Mouse (Mus musculus): Measurements from ENCODE around the gene Stfa3. TPM values are rescaled to one million over a fixed set of nuclear protein-coding genes. Genes with fewer than 3 reads are reported as not detected.

The Stfa3 gene
- 0.78 and 1.1 TPM in 2 replicates for polyA plus RNA-seq (2016; fragmentation: Nextera tagmentation; extraction: Ambion mirVana)

- WGBS, result 91% methylated on average over 4 of the region's 4 CpGs
- Histone ChIP-seq H3K9me3 (no peaks in the 10 kb centered on the region), H3K27ac (no peak within 1 kb of the TSS), H3K4me1 (no peaks in the 10 kb centered on the region), H3K27me3 (replicated peaks) (no peaks in the 10 kb centered on the region), H3K4me3 (no peak within 1 kb of the TSS), H3K9ac (no peak within 1 kb of the TSS), H3K36me3 (no peaks in the 10 kb centered on the region), H3K4me2 (replicated peaks) (no peak within 1 kb of the TSS)
- ATAC-seq (ENCODE audit: low FRiP score, low read depth), result no peak
Measured at GRCm38 (mm10) chr16:36455342-36455802, at the start of gene Stfa3. TSS of gene Stfa3 (minus strand) at chr16:36455392.

GRCm38 (mm10) chr16:36502286-36502685 is 47.1 kb upstream of the Stfa3 start:
- WGBS, result 71% methylated on average over 2 of the region's 2 CpGs
- Histone ChIP-seq H3K4me1 (no peaks in the 10 kb centered on the region), H3K27ac (no peak overlapping the region), H3K27me3 (replicated peaks) (no peaks in the 10 kb centered on the region), H3K9ac (no peak overlapping the region), H3K36me3 (no peaks in the 10 kb centered on the region), H3K4me3 (no peak overlapping the region), H3K9me3 (no peaks in the 10 kb centered on the region), H3K4me2 (replicated peaks) (no peak overlapping the region)
- ATAC-seq (ENCODE audit: low FRiP score, low read depth), result no peak

- 96% methylated on average over 1 of the region's 1 CpGs for WGBS
- Histone ChIP-seq H3K9ac (no peak overlapping the region), H3K4me1 (no peaks in the 10 kb centered on the region), H3K27ac (no peak overlapping the region), H3K27me3 (replicated peaks) (no peaks in the 10 kb centered on the region), H3K4me2 (replicated peaks) (no peak overlapping the region), H3K9me3 (no peaks in the 10 kb centered on the region), H3K4me3 (no peak overlapping the region), H3K36me3 (no peaks in the 10 kb centered on the region)
- no peak for ATAC-seq (ENCODE audit: low FRiP score, low read depth)
Measured at GRCm38 (mm10) chr16:36492420-36492819, 37.2 kb upstream of the Stfa3 start.

- H3K4me1 ChIP-seq, result no peaks in the 10 kb centered on the region
- no peak overlapping the region for H3K27ac ChIP-seq
- H3K9me3 ChIP-seq, result no peaks in the 10 kb centered on the region
- no peaks in the 10 kb centered on the region for H3K36me3 ChIP-seq
- 84% methylated on average over 9 of the region's 9 CpGs for WGBS
- H3K4me3 ChIP-seq, result no peak overlapping the region
- H3K27me3 ChIP-seq (replicated peaks), result no peaks in the 10 kb centered on the region
- ATAC-seq (ENCODE audit: low FRiP score, low read depth), result no peak
- H3K9ac ChIP-seq, result no peak overlapping the region
- H3K4me2 ChIP-seq (replicated peaks), result no peak overlapping the region
Measured at GRCm38 (mm10) chr16:36476866-36477265, 21.7 kb upstream of the Stfa3 start.

- H3K9ac ChIP-seq, result no peak overlapping the region
- no peak for ATAC-seq (ENCODE audit: low FRiP score, low read depth)
- no peaks in the 10 kb centered on the region for H3K4me1 ChIP-seq
- H3K4me3 ChIP-seq, result no peak overlapping the region
- 92% methylated on average over 3 of the region's 3 CpGs for WGBS
- no peak overlapping the region for H3K4me2 ChIP-seq (replicated peaks)
- no peak overlapping the region for H3K27ac ChIP-seq
- no peaks in the 10 kb centered on the region for H3K36me3 ChIP-seq
- H3K27me3 ChIP-seq (replicated peaks), result no peaks in the 10 kb centered on the region
- no peaks in the 10 kb centered on the region for H3K9me3 ChIP-seq
Measured at GRCm38 (mm10) chr16:36475530-36475929, 20.3 kb upstream of the Stfa3 start.

- Histone ChIP-seq H3K9me3 (no peaks in the 10 kb centered on the region), H3K4me2 (replicated peaks) (no peak overlapping the region), H3K36me3 (no peaks in the 10 kb centered on the region), H3K27ac (no peak overlapping the region), H3K9ac (no peak overlapping the region), H3K27me3 (replicated peaks) (no peaks in the 10 kb centered on the region), H3K4me3 (no peak overlapping the region), H3K4me1 (no peaks in the 10 kb centered on the region)
- no peak for ATAC-seq (ENCODE audit: low FRiP score, low read depth)
- 95% methylated on average over 2 of the region's 2 CpGs for WGBS
Measured at GRCm38 (mm10) chr16:36474849-36475248, 19.7 kb upstream of the Stfa3 start.

- Histone ChIP-seq H3K9ac (no peak overlapping the region), H3K4me3 (no peak overlapping the region), H3K4me2 (replicated peaks) (no peak overlapping the region), H3K9me3 (no peaks in the 10 kb centered on the region), H3K27ac (no peak overlapping the region), H3K4me1 (no peaks in the 10 kb centered on the region), H3K36me3 (no peaks in the 10 kb centered on the region), H3K27me3 (replicated peaks) (no peaks in the 10 kb centered on the region)
- no peak for ATAC-seq (ENCODE audit: low FRiP score, low read depth)
- WGBS, result 50% methylated on average over 17 of the region's 17 CpGs
Measured at GRCm38 (mm10) chr16:36473217-36474216, 18.3 kb upstream of the Stfa3 start.

GRCm38 (mm10) chr16:36471066-36471633 is 16.0 kb upstream of the Stfa3 start:
- Histone ChIP-seq H3K9ac (no peak overlapping the region), H3K36me3 (no peaks in the 10 kb centered on the region), H3K4me3 (no peak overlapping the region), H3K27ac (no peak overlapping the region), H3K4me2 (replicated peaks) (no peak overlapping the region), H3K9me3 (no peaks in the 10 kb centered on the region), H3K27me3 (replicated peaks) (no peaks in the 10 kb centered on the region), H3K4me1 (no peaks in the 10 kb centered on the region)
- no peak for ATAC-seq (ENCODE audit: low FRiP score, low read depth)
- WGBS, result 55% methylated on average over 13 of the region's 13 CpGs

GRCm38 (mm10) chr16:36469955-36470478 is 14.8 kb upstream of the Stfa3 start:
- H3K36me3 ChIP-seq, result no peaks in the 10 kb centered on the region
- H3K4me3 ChIP-seq, result no peak overlapping the region
- H3K27me3 ChIP-seq (replicated peaks), result no peaks in the 10 kb centered on the region
- H3K9ac ChIP-seq, result no peak overlapping the region
- no peaks in the 10 kb centered on the region for H3K4me1 ChIP-seq
- no peaks in the 10 kb centered on the region for H3K9me3 ChIP-seq
- H3K4me2 ChIP-seq (replicated peaks), result no peak overlapping the region
- no peak overlapping the region for H3K27ac ChIP-seq
- WGBS, result 11% methylated on average over 2 of the region's 2 CpGs
- no peak for ATAC-seq (ENCODE audit: low FRiP score, low read depth)

- Histone ChIP-seq H3K4me3 (no peak overlapping the region), H3K4me1 (no peaks in the 10 kb centered on the region), H3K4me2 (replicated peaks) (no peak overlapping the region), H3K27ac (no peak overlapping the region), H3K27me3 (replicated peaks) (no peaks in the 10 kb centered on the region), H3K9me3 (no peaks in the 10 kb centered on the region), H3K9ac (no peak overlapping the region), H3K36me3 (no peaks in the 10 kb centered on the region)
- ATAC-seq (ENCODE audit: low FRiP score, low read depth), result no peak
- WGBS, result 87% methylated on average over 9 of the region's 9 CpGs
Measured at GRCm38 (mm10) chr16:36469367-36469766, 14.2 kb upstream of the Stfa3 start.

- H3K4me3 ChIP-seq, result no peak overlapping the region
Measured at GRCm38 (mm10) chr16:36468862-36469261, 13.7 kb upstream of the Stfa3 start.

GRCm38 (mm10) chr16:36467936-36468335 is 12.7 kb upstream of the Stfa3 start:
- ATAC-seq (ENCODE audit: low FRiP score, low read depth), result no peak
- Histone ChIP-seq H3K9me3 (no peaks in the 10 kb centered on the region), H3K4me3 (no peak overlapping the region), H3K27me3 (replicated peaks) (no peaks in the 10 kb centered on the region), H3K9ac (no peak overlapping the region), H3K4me1 (no peaks in the 10 kb centered on the region), H3K4me2 (replicated peaks) (no peak overlapping the region), H3K36me3 (no peaks in the 10 kb centered on the region), H3K27ac (no peak overlapping the region)
- WGBS, result 87% methylated on average over 2 of the region's 2 CpGs

More at GRCm38 (mm10) chr16:36468862-36469261, 13.7 kb upstream of the Stfa3 start:
- Histone ChIP-seq H3K4me1 (no peaks in the 10 kb centered on the region), H3K9ac (no peak overlapping the region), H3K4me2 (replicated peaks) (no peak overlapping the region), H3K9me3 (no peaks in the 10 kb centered on the region), H3K27me3 (replicated peaks) (no peaks in the 10 kb centered on the region), H3K27ac (no peak overlapping the region), H3K36me3 (no peaks in the 10 kb centered on the region)
- 68% methylated on average over 4 of the region's 4 CpGs for WGBS
- ATAC-seq (ENCODE audit: low FRiP score, low read depth), result no peak

All from neural tube, embryonic 12.5 days (tissue).